Mouse (Mus musculus): ENCODE measurements around the gene 9130019O22Rik.
"Not testable (repeated sequence)": the region's sequence is repeated elsewhere in the genome, so short reads cannot be mapped to it uniquely, and the experiment has no call there.

Gene 9130019O22Rik

DNA sequence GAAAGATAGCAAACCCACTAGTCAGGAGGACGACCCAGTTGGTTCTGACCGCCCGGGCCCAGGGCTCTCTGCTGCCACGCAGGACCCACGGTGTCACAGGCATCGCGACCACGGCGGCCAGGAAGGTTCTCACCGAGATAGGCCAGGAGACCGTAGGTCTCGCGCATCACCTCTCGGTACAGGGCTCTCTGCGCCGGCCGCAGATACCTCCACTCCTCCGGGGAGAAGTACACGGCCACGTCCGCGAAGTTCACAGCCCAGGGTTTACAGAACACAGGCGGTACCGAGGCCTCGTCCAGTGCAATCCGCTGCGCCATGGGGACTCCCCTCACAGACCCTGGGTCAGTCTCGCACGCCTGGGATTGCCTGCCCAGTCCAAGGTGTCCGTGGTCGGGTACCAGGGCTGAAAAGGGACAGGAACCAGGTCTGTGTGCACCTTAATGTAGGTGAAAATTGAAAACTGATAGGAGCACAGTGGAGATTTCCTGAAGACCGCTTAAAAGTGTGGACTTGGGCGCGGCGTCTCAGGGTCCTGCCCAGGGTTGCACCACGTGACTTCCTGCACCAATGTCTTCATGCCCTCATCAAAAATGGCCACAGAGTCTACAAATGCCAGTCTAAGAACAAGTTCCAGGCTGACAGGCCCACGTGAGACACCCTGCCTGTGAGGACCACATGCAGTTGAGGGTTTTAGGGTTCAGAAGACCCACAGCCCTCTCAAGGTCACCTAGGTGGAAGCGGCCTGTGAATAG lies at the start of gene 9130019O22Rik:
Gene 9130019O22Rik, minus strand, starts transcription at position 526 of the 752 bp plus-strand sequence.
- peak; percentile 87 for DNase-seq (ENCODE audit: low spot score)

GRCm38 (mm10) chr7:127435206-127435605 lies 48.2 kb upstream of the 9130019O22Rik start:
- no peak for DNase-seq (ENCODE audit: low spot score)

DNA sequence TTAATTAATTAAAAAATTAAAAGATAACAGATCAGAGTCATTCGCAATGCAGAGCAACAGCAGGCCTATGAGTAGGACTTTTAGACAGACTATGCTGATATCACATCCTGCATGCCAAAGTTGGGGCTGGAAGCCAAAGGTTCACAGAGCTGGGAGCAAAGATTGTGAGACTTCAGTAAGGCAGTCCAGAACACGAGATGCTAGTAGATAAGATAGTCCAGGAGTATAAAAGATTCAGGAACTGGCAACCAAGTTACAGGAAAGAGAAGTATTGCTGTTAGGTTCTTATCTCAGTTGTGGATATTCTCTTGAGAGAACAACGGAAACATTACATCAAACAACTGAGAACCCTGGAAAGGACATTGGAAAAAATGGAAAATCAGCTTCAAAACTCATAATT lies 39.4 kb upstream of the 9130019O22Rik start:
- no peak for DNase-seq (ENCODE audit: low spot score)

GRCm38 (mm10) chr7:127425911-127426310 lies 38.9 kb upstream of the 9130019O22Rik start:
- no peak for DNase-seq (ENCODE audit: low spot score)

DNA sequence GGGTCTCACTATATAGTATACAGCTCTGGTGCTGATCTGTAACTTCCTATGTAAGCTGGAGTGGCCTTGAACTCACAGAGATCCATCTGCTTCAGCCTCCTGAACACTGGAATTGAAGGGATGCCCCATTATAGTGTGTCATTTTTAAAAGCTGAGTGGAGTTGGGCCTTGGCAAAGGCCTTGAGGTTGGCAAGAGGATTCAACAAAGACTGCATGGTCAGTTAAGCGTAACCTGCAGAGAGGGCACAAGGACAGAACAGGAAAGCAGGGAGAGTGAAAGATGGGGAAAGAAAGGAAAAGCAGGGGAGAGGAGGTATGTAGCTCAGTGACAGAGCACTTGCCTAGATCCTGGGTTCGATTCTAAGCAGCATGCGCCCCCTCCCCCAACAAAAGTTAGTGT lies 38.3 kb upstream of the 9130019O22Rik start:
- no peak for DNase-seq (ENCODE audit: low spot score)

DNA sequence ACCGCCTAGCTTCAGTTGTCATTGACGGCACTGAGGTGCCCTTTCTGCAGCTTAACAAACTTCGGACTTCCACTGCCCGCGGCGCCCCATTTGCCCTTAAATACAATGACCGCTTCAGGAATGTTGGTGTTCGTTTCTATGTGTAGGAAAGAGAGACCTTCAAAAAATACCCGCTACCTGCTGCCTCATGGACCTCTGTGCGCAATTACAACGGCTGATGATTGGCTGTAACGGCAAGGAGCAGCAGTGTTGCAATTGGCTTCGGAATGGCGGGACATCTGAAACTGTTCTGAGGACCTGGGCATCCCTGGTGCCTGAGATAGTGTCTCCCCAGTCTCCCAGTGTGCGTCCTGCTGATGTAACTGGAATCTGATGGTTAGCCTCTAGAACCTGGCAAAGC lies 35.3 kb upstream of the 9130019O22Rik start:
- DNase-seq (ENCODE audit: low spot score), result no peak

GRCm38 (mm10) chr7:127421388-127422191 lies 34.6 kb upstream of the 9130019O22Rik start, which contains the start of gene Zfp688:
Zfp688 (minus strand) TSS chr7:127422068.
- peak; percentile 93 for DNase-seq (ENCODE audit: low spot score)

GRCm38 (mm10) chr7:127411418-127411817 lies 24.5 kb upstream of the 9130019O22Rik start:
- DNase-seq (ENCODE audit: low spot score), result no peak

- DNase-seq (ENCODE audit: low spot score), result peak; percentile 82
These were observed 19.3 kb upstream of the 9130019O22Rik start, which contains the start of gene Zfp764 for GRCm38 (mm10) chr7:127406002-127406987. Zfp764 (minus strand) TSS chr7:127406822.

DNA sequence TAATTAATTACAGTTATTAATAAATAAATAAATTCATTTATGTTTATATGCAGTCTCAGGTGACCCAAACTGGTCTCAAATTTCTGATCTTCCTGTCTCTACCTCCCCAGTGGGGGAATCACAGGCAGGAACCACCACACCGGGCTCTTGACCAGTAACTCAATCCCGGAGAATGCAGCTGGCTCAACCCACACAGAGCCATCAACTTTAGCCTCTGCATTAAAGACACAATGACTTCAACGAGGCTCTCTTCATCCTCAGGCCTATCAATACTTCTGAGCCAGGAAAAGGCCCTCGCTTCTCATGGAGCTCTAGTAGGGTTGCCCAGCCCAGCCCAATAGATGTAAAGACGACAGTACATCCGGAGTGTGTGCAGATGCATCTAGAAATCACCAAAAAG lies 17.1 kb upstream of the 9130019O22Rik start:
- not testable (repeated sequence) for DNase-seq (ENCODE audit: low spot score)

DNA sequence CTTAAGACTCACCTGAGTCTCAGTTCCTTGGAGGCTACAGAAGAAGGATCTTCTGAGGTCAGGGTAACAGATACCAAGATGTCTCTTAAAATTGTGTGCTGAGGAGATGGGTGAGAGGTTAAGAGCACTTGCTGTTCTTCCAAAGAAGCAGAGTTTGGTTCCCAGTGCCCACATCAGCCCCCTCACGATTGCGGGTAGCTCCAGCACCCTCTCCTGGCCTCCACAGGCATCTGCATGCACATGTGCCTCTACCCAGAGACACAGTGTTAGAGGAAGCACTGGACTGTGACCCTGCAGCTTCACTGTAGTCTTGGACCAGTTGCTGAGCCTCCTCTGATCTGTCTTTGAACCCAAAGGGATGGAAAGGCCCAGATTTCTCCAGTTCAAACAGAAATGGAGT lies 16.0 kb upstream of the 9130019O22Rik start:
- no peak for DNase-seq (ENCODE audit: low spot score)

DNA sequence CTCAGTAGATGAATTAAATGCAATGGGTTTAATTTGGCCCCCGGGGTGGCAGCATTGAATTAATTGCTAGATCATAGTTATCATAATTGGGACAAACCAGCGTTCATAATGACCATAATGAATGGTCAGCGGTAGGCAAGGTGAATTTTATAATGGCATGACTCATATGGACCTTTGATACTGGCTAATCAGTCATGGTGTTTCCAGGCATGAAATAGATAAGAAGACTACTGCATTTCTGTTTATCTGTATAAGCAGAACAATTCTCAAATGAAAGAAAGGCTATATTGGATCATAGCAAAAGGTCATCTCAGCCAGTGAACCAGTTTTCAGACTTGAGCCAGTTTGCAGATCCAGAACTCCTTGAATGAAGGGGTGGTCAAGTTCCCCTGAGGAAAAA lies 13.4 kb upstream of the 9130019O22Rik start:
- no peak for DNase-seq (ENCODE audit: low spot score)

GRCm38 (mm10) chr7:127393944-127394333 lies 7.0 kb upstream of the 9130019O22Rik start:
- no peak for DNase-seq (ENCODE audit: low spot score)

DNA sequence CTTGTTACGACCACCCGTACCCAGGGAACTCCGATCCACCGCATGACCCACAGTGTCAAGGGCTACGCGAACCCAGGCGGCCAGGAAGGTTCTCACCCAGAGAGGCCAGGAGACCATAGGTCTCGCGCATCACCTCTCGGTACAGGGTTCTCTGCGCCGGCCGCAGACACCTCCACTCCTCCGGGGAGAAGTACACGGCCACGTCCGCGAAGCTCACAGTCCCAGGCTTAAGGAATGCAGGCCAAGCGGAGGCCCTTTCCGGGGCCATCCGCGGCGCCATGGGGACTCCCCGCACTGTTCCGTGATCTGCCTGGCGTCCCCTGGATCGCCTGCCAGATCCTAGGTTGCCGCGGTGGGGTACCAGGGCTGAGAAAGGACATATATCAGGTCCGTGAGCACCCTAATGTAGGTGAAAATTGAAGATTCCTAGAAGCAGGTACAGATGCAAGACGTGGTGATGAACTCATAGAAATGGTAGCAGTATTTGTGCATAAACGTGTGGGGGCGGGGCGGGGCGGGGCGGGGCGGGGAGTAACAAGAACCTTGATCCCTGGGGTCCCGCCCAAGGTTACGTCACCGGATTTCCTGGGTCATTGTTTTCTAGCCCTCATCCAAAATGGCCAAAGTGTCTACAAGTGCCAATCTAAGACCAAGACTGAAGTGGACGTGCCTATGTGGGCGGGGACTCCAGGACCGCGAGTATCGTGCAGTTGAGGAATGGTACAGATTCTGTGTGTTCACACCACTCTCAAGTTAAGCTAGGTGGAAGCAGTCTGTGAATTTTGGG lies 6.4 kb upstream of the 9130019O22Rik start, which contains the start of gene E430018J23Rik:
Gene E430018J23Rik, minus strand, starts transcription at position 473 of the 787 bp plus-strand sequence.
- DNase-seq (ENCODE audit: low spot score), result peak; percentile 96

DNA sequence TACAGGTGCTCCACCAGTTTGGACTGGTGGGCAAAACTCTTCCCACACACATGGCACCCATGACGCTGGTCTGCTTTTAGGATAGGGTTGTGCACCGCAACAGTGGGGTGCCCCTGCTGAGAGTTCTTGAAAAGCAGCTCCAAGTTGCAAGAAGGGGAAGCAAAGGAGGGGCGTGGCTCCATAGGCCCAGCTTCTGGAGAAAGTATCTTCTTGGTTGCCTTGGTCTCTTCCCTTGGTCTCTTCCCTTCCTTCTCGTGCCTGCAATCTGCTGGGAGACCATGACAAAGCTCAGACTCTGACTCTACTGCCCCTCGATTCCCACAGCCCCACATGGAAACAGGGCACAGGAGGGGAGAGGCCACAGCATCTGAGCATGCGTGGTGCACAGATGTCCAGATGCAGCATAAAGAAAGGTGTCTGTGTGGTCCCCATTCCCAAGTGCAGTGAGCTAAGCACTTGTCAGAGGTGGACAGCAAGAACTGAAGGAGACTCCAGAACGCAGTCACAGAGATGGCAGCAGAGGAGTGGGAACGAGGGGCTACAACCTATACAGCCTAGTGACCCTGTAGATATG lies 5.4 kb upstream of the 9130019O22Rik start:
- DNase-seq (ENCODE audit: low spot score), result no peak

- DNase-seq (ENCODE audit: low spot score), result no peak
These were observed 4.6 kb upstream of the 9130019O22Rik start for GRCm38 (mm10) chr7:127391538-127391937.

DNA sequence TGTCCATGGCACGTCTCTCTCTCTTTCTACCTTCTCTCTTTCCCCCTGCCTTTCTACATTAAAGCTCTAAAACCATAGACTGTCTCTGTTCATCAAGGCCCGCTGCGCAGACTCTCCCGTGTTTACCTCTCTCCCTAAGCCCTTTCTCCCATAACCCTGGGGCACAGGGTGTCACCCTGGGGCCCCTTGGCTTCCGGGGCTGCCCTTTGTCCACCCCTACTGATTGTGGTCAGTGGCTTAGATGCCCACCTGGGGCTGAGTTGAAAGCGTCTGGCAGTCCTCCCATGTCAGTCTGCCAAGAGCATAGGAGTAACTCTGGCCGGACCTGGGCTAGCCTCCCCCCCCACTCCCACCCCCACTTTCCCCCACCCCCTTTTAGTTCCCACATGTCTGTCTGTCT lies 3.3 kb upstream of the 9130019O22Rik start:
- DNase-seq (ENCODE audit: low spot score), result no peak

GRCm38 (mm10) chr7:127388201-127388600 lies 1.2 kb upstream of the 9130019O22Rik start:
- not testable (repeated sequence) for DNase-seq (ENCODE audit: low spot score)

- DNase-seq (ENCODE audit: low spot score), result not testable (repeated sequence)
These were observed 1.4 kb downstream of the 9130019O22Rik start for GRCm38 (mm10) chr7:127385560-127385959.

- DNase-seq (ENCODE audit: low spot score), result no peak
These were observed 8.6 kb downstream of the 9130019O22Rik start for GRCm38 (mm10) chr7:127378310-127378921.
